Mouse (Mus musculus) ES-E14 (cell line): ENCODE results near the gene Cysrt1. TPM values are rescaled to one million over a fixed set of nuclear protein-coding genes. Genes with fewer than 3 reads are reported as not detected.
"Not testable (repeated sequence)": the region's sequence is repeated elsewhere in the genome, so short reads cannot be mapped to it uniquely, and the experiment has no call there.

Experiments
- DNase-seq: peaks from one replicate; pipeline ENCODE4 v3.0.0-alpha.2; 2013; ENCODE audit warnings: low read depth, low spot score
- H3K27ac ChIP-seq: 2 replicates; pipeline ENCODE4 v1.5.1; 2012; ENCODE audit warnings: low read depth, mild to moderate bottlenecking, low read length, moderate library complexity, mixed read lengths; ENCODE audit not compliant: poor library complexity, insufficient read depth, severe bottlenecking
- H3K36me3 ChIP-seq: 2 replicates; pipeline ENCODE4 v1.6.1; 2012; ENCODE audit warnings: mild to moderate bottlenecking, low read length, moderate library complexity, mixed read lengths; ENCODE audit not compliant: control insufficient read depth, poor library complexity, insufficient read depth, severe bottlenecking
- H3K4me1 ChIP-seq, 2 experiments: fragments of 150-350 bp in 1 of 2; sonication (generic) in 1 of 2; 2 replicates each; pipeline ENCODE4 v1.6.1; 2012; ENCODE audit warnings: low read length in 2 of 2, mild to moderate bottlenecking in 1 of 2, mixed read lengths in 1 of 2; ENCODE audit not compliant: control insufficient read depth in 2 of 2, insufficient read depth in 2 of 2, poor library complexity in 1 of 2
- H3K4me3 ChIP-seq, 2 experiments: fragments of 150-350 bp in 1 of 2; sonication (generic) in 1 of 2; 2 replicates each; pipeline ENCODE4 v1.5.1; 2012; ENCODE audit warnings: low read length in 2 of 2, low read depth in 1 of 2, mild to moderate bottlenecking in 1 of 2, mixed read lengths in 1 of 2; ENCODE audit not compliant: insufficient read depth in 1 of 2, poor library complexity in 1 of 2, severe bottlenecking in 1 of 2
- H3K9ac ChIP-seq: 2 replicates; pipeline ENCODE4 v1.6.1; 2012; ENCODE audit warnings: low read depth, mild to moderate bottlenecking, low read length, mixed read lengths; ENCODE audit not compliant: poor library complexity, insufficient read depth, severe bottlenecking
- H3K9me3 ChIP-seq: fragments of 150-350 bp; sonication (generic); 2 replicates; pipeline ENCODE4 v1.6.1; 2012; ENCODE audit warnings: low read depth, mild to moderate bottlenecking, low read length; ENCODE audit not compliant: control insufficient read depth, insufficient read depth
- CHD2 ChIP-seq: IDR thresholded peaks from 2 replicates; pipeline ENCODE4 v1.6.1; 2014; ENCODE audit warnings: mild to moderate bottlenecking, low read depth, low read length, inconsistent platforms
- HCFC1 ChIP-seq: IDR thresholded peaks from 2 replicates; pipeline ENCODE4 v1.6.1; 2012; ENCODE audit warnings: low read length, inconsistent platforms, borderline replicate concordance; ENCODE audit not compliant: insufficient read depth
- MAFK ChIP-seq: IDR thresholded peaks from 2 replicates; pipeline ENCODE4 v1.6.1; 2014; ENCODE audit warnings: mild to moderate bottlenecking, low read depth, low read length, inconsistent platforms; ENCODE audit not compliant: insufficient read depth
- ZC3H11A ChIP-seq: IDR thresholded peaks from 2 replicates; pipeline ENCODE4 v1.6.1; 2012; ENCODE audit warnings: low read depth, mild to moderate bottlenecking, inconsistent platforms, low read length, borderline replicate concordance
- ZNF384 ChIP-seq: IDR thresholded peaks from 2 replicates; pipeline ENCODE4 v1.6.1; 2012; ENCODE audit warnings: low read depth, low read length, inconsistent platforms
- in situ Hi-C, 2 experiments: fragments of 600-800 bp; cut with MboI; formaldehyde crosslinking; loops; one replicate each; pipeline ENCODE4 v1.15.1; 2025; ENCODE audit warnings: low sequenced_read_pairs in 2 of 2, inconsistent platforms in 1 of 2; ENCODE audit not compliant: unreplicated experiment in 2 of 2
- total RNA-seq: library from RNA; depleted of rRNA; stranded (reverse); fragments of 300-350 nt; gene quantifications from 2 replicates; pipeline ENCODE4 v1.2.3, GENCODE M21; 2012

Cysrt1 gene
- total RNA-seq, 1 experiment = 0.58 TPM

DNA sequence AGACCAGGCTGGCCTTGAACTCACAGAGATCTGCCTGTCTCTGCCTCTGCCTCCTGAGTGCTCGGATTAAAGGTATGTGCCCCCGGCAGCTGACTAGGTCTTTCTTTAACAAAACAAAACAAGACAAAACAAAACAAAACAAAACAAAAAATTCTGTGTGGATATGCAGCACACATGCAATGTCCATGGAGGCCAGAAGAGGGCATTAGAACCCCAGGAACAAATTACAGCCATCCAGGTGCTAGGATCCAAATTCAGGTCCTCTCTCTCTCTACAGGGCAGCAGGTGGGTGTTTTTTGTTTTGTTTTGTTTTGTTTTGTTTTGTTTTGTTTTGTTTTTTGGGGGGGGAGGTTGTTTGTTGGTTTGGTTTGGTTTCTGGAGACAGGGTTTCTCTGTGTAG is 16.6 kb upstream of the Cysrt1 start:
- no peak for DNase-seq
- Histone ChIP-seq H3K9me3 (no peaks in the 10 kb centered on the region), H3K36me3 (no peaks in the 10 kb centered on the region), H3K27ac (no peak overlapping the region), H3K4me1 (peaks cover under 1 to 2% of the 10 kb centered on the region in 2 experiments; a peak in 2 of 4 replicates), H3K4me3 (no peak overlapping the region), H3K9ac (no peak overlapping the region; the same call in 1 of the 2 replicates)
- TF ChIP-seq MAFK (no peak), HCFC1 (no peak), ZC3H11A (peak; percentile 39; the same call in 1 of the 2 replicates), CHD2 (no peak), ZNF384 (no peak)
- in situ Hi-C loops = no loop called here

DNA sequence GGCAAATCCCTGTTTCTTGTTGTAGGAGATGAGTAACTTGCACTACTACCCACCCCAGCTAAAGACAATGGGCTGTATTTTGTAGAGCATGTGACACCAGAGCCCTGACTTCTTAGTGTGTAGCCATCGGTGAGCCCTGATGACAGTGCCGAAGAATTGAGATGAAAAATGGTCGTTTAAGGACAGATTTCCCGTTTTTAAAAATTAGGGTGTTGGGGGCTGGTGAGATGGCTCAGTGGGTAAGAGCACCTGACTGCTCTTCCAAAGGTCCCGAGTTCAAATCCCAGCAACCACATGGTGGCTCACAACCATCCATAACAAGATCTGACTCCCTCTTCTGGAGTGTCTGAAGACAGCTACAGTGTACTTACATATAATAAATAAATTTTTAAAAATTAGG is 15.0 kb upstream of the Cysrt1 start:
- DNase-seq, in situ Hi-C loops, H3K4me1 ChIP-seq, H3K9ac ChIP-seq, H3K27ac ChIP-seq, H3K4me3 ChIP-seq, H3K36me3 ChIP-seq, H3K9me3 ChIP-seq: not testable (repeated sequence)

DNA sequence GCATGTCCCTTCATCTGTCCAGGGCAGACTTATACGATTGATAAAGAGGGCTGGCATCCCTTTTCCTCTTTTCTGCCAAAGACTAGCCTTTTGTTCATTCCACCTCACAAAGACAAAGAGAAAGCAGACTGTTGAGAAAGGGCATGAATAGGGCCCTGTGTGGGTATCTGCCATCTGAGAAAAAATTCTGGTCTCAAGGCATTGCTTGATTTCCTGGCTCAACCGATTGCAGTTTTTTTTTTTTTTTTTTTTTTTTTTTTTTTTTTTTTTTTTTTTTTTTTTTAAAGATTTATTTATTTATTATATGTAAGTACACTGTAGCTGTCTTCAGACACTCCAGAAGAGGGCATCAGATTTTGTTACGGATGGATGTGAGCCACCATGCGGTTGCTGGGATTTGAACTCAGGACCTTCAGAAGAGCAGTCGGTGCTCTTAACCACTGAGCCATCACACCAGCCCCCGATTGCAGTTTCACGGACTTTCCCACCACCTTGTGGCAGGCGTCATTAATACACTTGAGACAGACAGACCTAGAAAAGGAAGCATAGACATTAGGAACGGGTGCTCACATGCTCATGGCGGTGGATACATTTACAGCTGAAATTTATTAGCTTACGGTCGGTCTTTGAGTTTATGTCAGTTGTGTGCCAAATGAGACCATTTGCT is 14.3 kb upstream of the Cysrt1 start:
- H3K9ac ChIP-seq, in situ Hi-C loops, H3K27ac ChIP-seq, H3K9me3 ChIP-seq, H3K4me1 ChIP-seq: not testable (repeated sequence)
- Histone ChIP-seq H3K36me3 (peaks cover 12% of the 10 kb centered on the region), H3K4me3 (peak overlapping the region; percentile 21 to 89; a peak in 3 of 4 replicates)
- peak; percentile 93 for TF ChIP-seq ZNF384
- peak; percentile 69 for DNase-seq

DNA sequence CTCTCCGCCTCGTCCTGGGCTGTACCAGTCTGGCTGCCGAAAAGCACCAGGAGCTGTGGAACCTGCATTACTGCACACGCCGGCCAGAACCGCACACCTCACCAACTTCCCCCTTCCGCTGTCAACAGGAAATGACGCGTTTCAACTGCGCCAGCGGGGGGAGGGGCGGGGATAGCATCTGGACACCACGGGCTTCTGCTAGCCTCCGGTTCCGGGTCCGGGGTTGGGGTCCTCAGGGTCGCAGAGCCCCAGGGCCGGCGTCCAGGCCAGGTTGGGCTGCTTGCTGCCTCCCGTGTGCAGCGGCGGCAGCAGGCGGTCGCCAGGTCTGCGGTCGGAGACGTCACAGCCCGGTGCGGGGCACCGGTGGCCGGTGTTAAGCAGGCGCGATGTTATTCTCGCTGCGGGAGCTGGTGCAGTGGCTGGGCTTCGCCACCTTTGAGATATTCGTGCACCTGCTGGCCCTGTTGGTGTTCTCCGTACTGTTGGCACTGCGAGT is 13.1 kb upstream of the Cysrt1 start, which contains the start of gene Tmem203:
Tmem203 (plus strand) TSS at position 156 of the 496 bp plus-strand sequence.
- in situ Hi-C loops = no loop called here
- H3K9me3 ChIP-seq = no peaks in the 10 kb centered on the region
- H3K9ac ChIP-seq = peak within 1 kb of the TSS; percentile 87
- no peak for TF ChIP-seq MAFK
- TF ChIP-seq HCFC1 = peak; percentile 85
- TF ChIP-seq ZNF384 = no peak; the same call in 1 of the 2 replicates
- TF ChIP-seq CHD2 = peak; percentile 52; the same call in 1 of the 2 replicates
- TF ChIP-seq ZC3H11A = peak; percentile 10; the same call in 1 of the 2 replicates
- peak within 1 kb of the TSS; percentile 32 for H3K27ac ChIP-seq
- H3K36me3 ChIP-seq = peaks cover 20% of the 10 kb centered on the region
- DNase-seq = peak; percentile 88
- H3K4me1 ChIP-seq = peaks cover 0 to 2% of the 10 kb centered on the region in 2 experiments; a peak in 1 of 4 replicates
- H3K4me3 ChIP-seq = peak within 1 kb of the TSS; percentile 83 to 89

DNA sequence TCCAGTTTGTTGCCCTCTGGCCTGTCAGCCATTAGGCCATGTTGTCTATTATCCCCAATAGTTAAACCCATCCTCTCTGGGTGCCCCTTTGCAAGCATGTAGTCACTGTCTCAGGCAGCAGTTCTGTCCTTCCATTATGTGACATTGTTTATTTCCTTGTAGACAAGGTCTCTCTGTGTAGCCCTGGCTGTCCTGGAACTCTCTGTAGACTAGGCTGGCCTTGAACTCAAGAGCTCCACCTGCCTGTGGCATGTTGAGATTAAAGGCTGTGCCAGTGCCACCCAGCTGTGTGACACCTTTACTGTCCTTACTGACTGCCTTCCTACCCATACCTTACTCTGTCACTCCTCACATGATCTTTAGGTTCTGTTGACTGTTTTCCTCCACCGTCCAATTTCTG is 10.1 kb upstream of the Cysrt1 start:
- H3K9ac ChIP-seq = no peak overlapping the region
- no peak overlapping the region for H3K27ac ChIP-seq
- H3K36me3 ChIP-seq = peaks cover 47% of the 10 kb centered on the region
- in situ Hi-C loops = no loop called here
- H3K4me3 ChIP-seq = no peak overlapping the region
- H3K9me3 ChIP-seq = no peaks in the 10 kb centered on the region
- DNase-seq = no peak
- peaks cover 0 to 2% of the 10 kb centered on the region in 2 experiments; a peak in 2 of 4 replicates for H3K4me1 ChIP-seq
- TF ChIP-seq CHD2 (no peak), HCFC1 (no peak), ZC3H11A (no peak), ZNF384 (no peak), MAFK (no peak)
